Mouse (Mus musculus): ENCODE data around the gene Stx2. TPM values are rescaled to one million over a fixed set of nuclear protein-coding genes. Genes with fewer than 3 reads are reported as not detected.
"Not testable (repeated sequence)": the region's sequence is repeated elsewhere in the genome, so short reads cannot be mapped to it uniquely, and the experiment has no call there.

Gene Stx2
- total RNA-seq, 2 experiments from 2014 or later, result 7.6 to 8.4 TPM

DNA sequence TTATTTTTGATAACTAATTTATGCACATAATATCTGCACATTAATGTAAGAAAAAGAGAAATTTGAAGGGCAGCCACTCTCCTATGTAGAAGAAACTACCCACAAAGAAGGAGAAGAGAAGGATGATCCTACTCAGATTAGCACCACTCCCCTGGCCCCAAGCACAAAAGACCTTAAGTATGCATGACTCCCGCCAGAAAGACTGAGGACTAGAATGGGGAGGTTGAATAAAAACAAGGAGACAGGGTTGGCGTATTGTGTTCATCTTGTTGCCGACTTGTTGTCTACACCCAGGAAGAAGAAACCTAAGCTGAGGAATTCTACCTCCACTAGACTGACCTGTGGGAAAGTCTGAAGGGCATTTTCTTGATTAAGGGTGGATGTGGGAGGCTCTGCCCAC lies 49.5 kb downstream of the Stx2 start:
- intact Hi-C loops (cut with DNase I), result no loop called here
- DNase-seq, result no peak

DNA sequence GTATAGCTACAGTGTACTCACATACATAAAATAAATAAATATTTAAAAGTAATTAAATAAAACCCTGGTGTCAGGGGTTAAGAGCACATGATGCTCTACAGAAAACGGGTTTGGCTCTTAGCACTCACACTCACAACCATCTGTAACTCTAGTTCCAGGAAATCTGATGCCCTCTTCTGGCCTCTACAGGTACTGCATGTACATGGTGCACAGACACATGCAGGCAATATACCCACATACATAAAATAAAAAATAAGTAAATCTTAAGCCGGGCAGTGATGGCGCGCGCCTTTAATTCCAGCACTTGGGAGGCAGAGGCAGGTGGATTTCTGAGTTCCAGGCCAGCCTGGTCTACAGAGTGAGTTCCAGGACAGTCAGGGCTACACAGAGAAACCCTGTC lies 54.0 kb downstream of the Stx2 start:
- intact Hi-C loops (cut with DNase I); DNase-seq: not testable (repeated sequence)

- DNase-seq, result no peak
- intact Hi-C loops (cut with DNase I), result no loop called here
Measured at GRCm38 (mm10) chr5:128953278-128954070, 54.9 kb downstream of the Stx2 start, which contains the start of gene Rimbp2. TSS of gene Rimbp2 (minus strand) at chr5:128953486.

- intact Hi-C loops (cut with DNase I), result no loop called here
- no peak for DNase-seq
Measured at GRCm38 (mm10) chr5:128952291-128953195, 55.8 kb downstream of the Stx2 start.

DNA sequence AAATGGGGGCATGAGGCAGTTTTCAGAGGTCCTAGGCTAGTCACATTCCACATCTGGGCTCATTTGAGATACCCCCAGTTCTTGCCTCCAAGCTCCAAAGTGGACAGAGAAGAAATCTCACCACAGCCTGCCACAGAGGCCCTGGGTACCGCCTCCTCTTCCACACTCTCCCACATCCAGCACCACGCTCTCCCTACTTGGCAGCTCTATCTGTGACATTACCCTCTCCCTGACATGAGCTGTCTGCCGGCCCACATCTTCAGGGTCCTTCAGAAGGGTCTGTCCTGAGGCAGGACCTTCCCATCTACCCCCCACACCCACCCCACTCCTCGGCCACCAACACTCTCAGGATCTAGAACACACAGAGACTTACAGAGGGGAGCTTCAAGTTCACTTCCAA lies 56.9 kb downstream of the Stx2 start:
- intact Hi-C loops (cut with DNase I), result no loop called here
- DNase-seq, result no peak

DNA sequence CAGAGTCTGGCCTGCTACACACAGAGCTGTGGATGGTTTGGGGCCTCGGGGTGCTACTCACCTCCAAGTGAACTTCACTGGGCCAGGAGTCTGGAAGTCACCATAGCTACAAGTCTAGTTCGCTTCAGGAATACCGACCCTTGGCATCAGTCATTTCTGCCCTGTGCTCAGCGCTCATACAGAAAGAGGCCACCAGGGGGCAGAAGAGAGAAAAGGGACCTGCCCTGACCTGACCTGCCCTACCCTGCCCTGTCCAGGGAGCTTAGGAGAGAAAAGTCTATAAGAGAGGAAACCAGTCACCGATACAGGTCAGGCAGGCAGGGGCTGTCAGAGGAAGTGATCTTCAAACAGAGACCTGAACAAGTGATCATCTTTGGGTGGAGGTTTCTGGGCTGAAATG lies 61.3 kb downstream of the Stx2 start:
- intact Hi-C loops (cut with DNase I), result no loop called here
- DNase-seq, result no peak

DNA sequence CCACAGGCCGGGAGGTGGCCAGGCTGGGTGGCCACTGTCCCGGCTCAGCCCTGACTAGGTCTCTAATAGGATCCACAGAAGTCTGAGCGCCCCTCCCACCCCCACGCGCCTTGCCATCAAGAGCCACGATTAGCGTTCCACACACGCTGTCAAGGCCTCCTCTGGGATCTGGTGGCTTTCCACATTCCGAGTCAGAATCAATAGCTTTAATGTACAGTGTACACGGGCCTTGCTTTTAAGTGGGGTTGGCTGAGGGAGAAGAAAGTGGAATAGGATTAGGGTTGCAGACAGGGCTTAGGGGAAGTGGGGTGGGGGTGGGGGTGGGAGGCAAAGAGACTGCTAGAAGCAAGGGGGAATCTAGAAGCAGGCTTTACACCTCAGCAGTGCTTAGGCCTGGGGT lies 67.9 kb downstream of the Stx2 start:
- intact Hi-C loops (cut with DNase I), result no loop called here
- no peak for DNase-seq

GRCm38 (mm10) chr5:128935359-128935899 lies 72.9 kb downstream of the Stx2 start:
- DNase-seq, result no peak
- intact Hi-C loops (cut with DNase I), result no loop called here

Other genes starting within 250 kb of the Stx2 start
- gene Rimbp2, start 55.1 kb downstream of the Stx2 start, total RNA-seq (2021), result not detected
- 10 to 100 TPM; 60.3 to 64.1 TPM for gene Ran, start 11.5 kb upstream of the Stx2 start, total RNA-seq (2021)
- gene Adgrd1, start 88.2 kb upstream of the Stx2 start, total RNA-seq (2021), result 1 to 10 TPM; 4.6 to 5.1 TPM

All from gastrocnemius, postnatal 36 days (tissue).